12 mouse cellular contexts compared by ENCODE assay signal in genomic region chr4:114624114-114624910, GRCm38 (mm10).
DNase-seq lines count a peak whose midpoint lies in the region; ATAC-seq and TF ChIP-seq lines count a peak whose summit lies in the region.
"Had no signal": no experiment of that assay in that cellular context is flagged by ENCODE, and none has a peak within 500 bp of the region (broad histone marks: within the 10 kb centered on the region; RNA-seq: fewer than 3 reads in every experiment).

No protein-coding gene starts in this region.

- H3K27ac ChIP-seq in intestine, embryonic 14.5 days (ENCODE audit: low read depth) = peak overlapping the region; percentile 34; the same call in 1 of the 2 replicates
- H3K27ac ChIP-seq in intestine, postnatal 0 days (ENCODE audit: low read depth, low read length) = no peak overlapping the region
- H3K27ac ChIP-seq in intestine, embryonic 15.5 days = 0 out of 2 replicates have a peak overlapping the region, but pooled peaks have one; percentile 14
- H3K27ac ChIP-seq: forebrain, embryonic 13.5 days had no signal

- H3K4me3 ChIP-seq in intestine, embryonic 14.5 days (ENCODE audit: low read depth, low read length) = no peak overlapping the region
- H3K4me3 ChIP-seq in intestine, postnatal 0 days (ENCODE audit: low read depth, low read length) = no peak overlapping the region
- no peak overlapping the region for H3K4me3 ChIP-seq in intestine, embryonic 15.5 days (replicated peaks)
- H3K4me3 ChIP-seq: forebrain, embryonic 13.5 days had no signal

- H3K27me3 ChIP-seq in intestine, embryonic 14.5 days (replicated peaks; ENCODE audit: control insufficient read depth, insufficient read depth, low read length) = no peaks in the 10 kb centered on the region
- no peaks in the 10 kb centered on the region for H3K27me3 ChIP-seq in intestine, postnatal 0 days (replicated peaks; ENCODE audit: control insufficient read depth, insufficient read depth, low read length)
- no peaks in the 10 kb centered on the region for H3K27me3 ChIP-seq in intestine, embryonic 15.5 days (replicated peaks)
- H3K27me3 ChIP-seq: forebrain, embryonic 13.5 days had no signal

- WGBS in intestine, embryonic 14.5 days = 17% methylated on average over 3 of the region's 3 CpGs
- 32% methylated on average over 3 of the region's 3 CpGs for WGBS in intestine, postnatal 0 days
- 32% methylated on average over 3 of the region's 3 CpGs for WGBS in intestine, embryonic 15.5 days

- DNase-seq in intestine, embryonic 14.5 days (ENCODE audit: low spot score) = peak; percentile 58
- DNase-seq in embryo, embryonic 11 days = peak; percentile 45
- peak; percentile 68 for DNase-seq in lung, postnatal 10 days
- no peak for DNase-seq in ovary, postnatal 36 days (ENCODE audit: low spot score)
- DNase-seq: adrenal gland, adult 2 months; gastrocnemius, postnatal 36 days had no signal

- ATAC-seq in intestine, embryonic 14.5 days (replicated peaks; ENCODE audit: low FRiP score, low TSS enrichment, low read depth) = peak; percentile 59; the same call in 1 of the 2 replicates
- no peak for ATAC-seq in intestine, postnatal 0 days
- peak; percentile 72 for ATAC-seq in intestine, embryonic 15.5 days
- no peak for ATAC-seq in CD4-positive, CD25-positive, alpha-beta regulatory T cell, adult 4 months
- ATAC-seq: inflammation-experienced regulatory T-cells, adult 6 months had no signal

- H3K9me3 ChIP-seq in intestine, embryonic 14.5 days (ENCODE audit: control insufficient read depth, low read length) = no peaks in the 10 kb centered on the region
- H3K9me3 ChIP-seq in intestine, postnatal 0 days (ENCODE audit: control insufficient read depth) = no peaks in the 10 kb centered on the region
- H3K9me3 ChIP-seq in intestine, embryonic 15.5 days = no peaks in the 10 kb centered on the region
- H3K9me3 ChIP-seq: forebrain, embryonic 13.5 days had no signal

- H3K4me1 ChIP-seq in intestine, embryonic 14.5 days (replicated peaks; ENCODE audit: control insufficient read depth, insufficient read depth, low read length) = peaks cover 18% of the 10 kb centered on the region; the same call in 1 of the 2 replicates
- H3K4me1 ChIP-seq in intestine, postnatal 0 days (replicated peaks; ENCODE audit: control insufficient read depth, insufficient read depth, low read length) = 0 out of 2 replicates have a peak, but pooled peaks cover 7% of the 10 kb centered on the region
- peaks cover 15% of the 10 kb centered on the region for H3K4me1 ChIP-seq in intestine, embryonic 15.5 days (replicated peaks)

- no peaks in the 10 kb centered on the region for H3K36me3 ChIP-seq in intestine, embryonic 14.5 days (ENCODE audit: control insufficient read depth, insufficient read depth, low read length)
- no peaks in the 10 kb centered on the region for H3K36me3 ChIP-seq in intestine, postnatal 0 days (ENCODE audit: control insufficient read depth, insufficient read depth)
- no peaks in the 10 kb centered on the region for H3K36me3 ChIP-seq in intestine, embryonic 15.5 days

- H3K9ac ChIP-seq in intestine, embryonic 14.5 days (ENCODE audit: low read length) = no peak overlapping the region
- no peak overlapping the region for H3K9ac ChIP-seq in intestine, postnatal 0 days (ENCODE audit: low read depth, low read length)
- no peak overlapping the region for H3K9ac ChIP-seq in intestine, embryonic 15.5 days
- H3K9ac ChIP-seq: forebrain, embryonic 13.5 days had no signal

- TF ChIP-seq CTCF in intestine, postnatal 0 days (IDR thresholded peaks at IDR 0.05; ENCODE audit: low read depth) = no peak

- no peak overlapping the region for H3K4me2 ChIP-seq in intestine, embryonic 14.5 days (ENCODE audit: low read length)
- H3K4me2 ChIP-seq in intestine, postnatal 0 days (replicated peaks; ENCODE audit: low read depth) = no peak overlapping the region
- H3K4me2 ChIP-seq in intestine, embryonic 15.5 days (replicated peaks) = 0 out of 2 replicates have a peak overlapping the region, but pooled peaks have one; percentile 1
- H3K4me2 ChIP-seq: forebrain, embryonic 13.5 days; midbrain, embryonic 11.5 days had no signal

Comparison
In these comparisons a context has a peak if more than half of its experiments do, and no peak if none do; other contexts are left out.
1. ATAC-seq: peak in intestine, embryonic 14.5 days (single experiment) and intestine, embryonic 15.5 days (single experiment); none in intestine, postnatal 0 days (single experiment) and CD4-positive, CD25-positive, alpha-beta regulatory T cell, adult 4 months (single experiment).